Mouse (Mus musculus) gastrocnemius, adult 2 months (tissue): ENCODE data around the gene Slc5a4b. TPM values are rescaled to one million over a fixed set of nuclear protein-coding genes. Genes with fewer than 3 reads are reported as not detected.
"Not testable (repeated sequence)": the region's sequence is repeated elsewhere in the genome, so short reads cannot be mapped to it uniquely, and the experiment has no call there.

ENCODE experiments used
- DNase-seq: peaks from one replicate; pipeline ENCODE4 v3.0.0; 2022
- H3K27ac ChIP-seq: fragments of 200-600 bp; 2 replicates; pipeline ENCODE4 v1.8.1; 2022; ENCODE audit warnings: mild to moderate bottlenecking
- H3K4me3 ChIP-seq: fragments of 200-600 bp; 2 replicates; pipeline ENCODE4 v1.8.1; 2022; ENCODE audit warnings: mild to moderate bottlenecking, moderate library complexity
- CTCF ChIP-seq: fragments of 200-600 bp; IDR thresholded peaks from 2 replicates; pipeline ENCODE4 v1.8.1; 2022; ENCODE audit warnings: antibody characterized with exemption, mild to moderate bottlenecking, moderate library complexity
- intact Hi-C: fragments of 180-260 bp; cut with DNase I; formaldehyde crosslinking; loops from one replicate; pipeline ENCODE4 v1.15.1; 2025
- long read RNA-seq, 2 experiments: library from polyadenylated mRNA; stranded (forward); transcript quantifications; one replicate each; pipeline ENCODE4 v2.0.0; 2021
- total RNA-seq, 2 experiments: library from RNA; stranded (reverse); gene quantifications; 2 replicates each; pipeline ENCODE4 v1.2.3; 2021

Gene Slc5a4b
- total RNA-seq: not detected
- long read RNA-seq, experiment 1: 0 reads
- long read RNA-seq, experiment 2: 0 reads

- DNase-seq: no peak
- Histone ChIP-seq H3K4me3 (no peak within 1 kb of the TSS), H3K27ac (no peak within 1 kb of the TSS)
- no peak for TF ChIP-seq CTCF
- intact Hi-C loops: loop anchor here (10.0 kb wide), 1 partner anchor 116 kb away; no protein-coding TSS in a partner anchor
Measured at GRCm38 (mm10) chr10:76110861-76111260, at the start of gene Slc5a4b. Gene Slc5a4b, minus strand, starts transcription at chr10:76110961.

- intact Hi-C loops: no loop called here
- no peak overlapping the region for H3K27ac ChIP-seq
- H3K4me3 ChIP-seq: no peak overlapping the region
- no peak for DNase-seq
- no peak for TF ChIP-seq CTCF
Measured at GRCm38 (mm10) chr10:76158009-76158408, 47.2 kb upstream of the Slc5a4b start.

GRCm38 (mm10) chr10:76157528-76157927 is 46.8 kb upstream of the Slc5a4b start:
- no peak for TF ChIP-seq CTCF
- intact Hi-C loops: no loop called here
- no peak overlapping the region for H3K27ac ChIP-seq

GRCm38 (mm10) chr10:76155911-76156310 is 45.1 kb upstream of the Slc5a4b start:
- H3K4me3 ChIP-seq: no peak overlapping the region
- no peak for DNase-seq
- intact Hi-C loops: no loop called here
- H3K27ac ChIP-seq: no peak overlapping the region
- TF ChIP-seq CTCF: no peak

More at GRCm38 (mm10) chr10:76157528-76157927, 46.8 kb upstream of the Slc5a4b start:
- DNase-seq: no peak
- H3K4me3 ChIP-seq: no peak overlapping the region

GRCm38 (mm10) chr10:76147278-76147677 is 36.5 kb upstream of the Slc5a4b start, which contains the start of gene Slc5a4a:
Gene Slc5a4a, plus strand, starts transcription at chr10:76147451.
- DNase-seq: no peak
- H3K4me3 ChIP-seq: no peak within 1 kb of the TSS
- intact Hi-C loops: no loop called here
- no peak for TF ChIP-seq CTCF
- no peak within 1 kb of the TSS for H3K27ac ChIP-seq

GRCm38 (mm10) chr10:76146846-76147245 is 36.1 kb upstream of the Slc5a4b start:
- Histone ChIP-seq H3K27ac (no peak overlapping the region), H3K4me3 (no peak overlapping the region)
- no peak for TF ChIP-seq CTCF
- no peak for DNase-seq
- intact Hi-C loops: no loop called here

- TF ChIP-seq CTCF: no peak
- H3K27ac ChIP-seq: no peak overlapping the region
- intact Hi-C loops: no loop called here
- DNase-seq: no peak
- H3K4me3 ChIP-seq: no peak overlapping the region
Measured at GRCm38 (mm10) chr10:76136318-76136717, 25.6 kb upstream of the Slc5a4b start.

- Histone ChIP-seq H3K27ac (no peak overlapping the region), H3K4me3 (no peak overlapping the region)
- intact Hi-C loops: no loop called here
- TF ChIP-seq CTCF: no peak
- DNase-seq: no peak
Measured at GRCm38 (mm10) chr10:76132506-76132905, 21.7 kb upstream of the Slc5a4b start.

- TF ChIP-seq CTCF: no peak
- Histone ChIP-seq H3K27ac (no peak overlapping the region), H3K4me3 (no peak overlapping the region)
- intact Hi-C loops: no loop called here
- no peak for DNase-seq
Measured at GRCm38 (mm10) chr10:76121495-76121894, 10.7 kb upstream of the Slc5a4b start.

- no peak for TF ChIP-seq CTCF
- DNase-seq: no peak
- Histone ChIP-seq H3K27ac (no peak overlapping the region), H3K4me3 (no peak overlapping the region)
- intact Hi-C loops: no loop called here
Measured at GRCm38 (mm10) chr10:76120124-76120711, 9.5 kb upstream of the Slc5a4b start.

GRCm38 (mm10) chr10:76118741-76119140 is 8.0 kb upstream of the Slc5a4b start:
- TF ChIP-seq CTCF: peak; percentile 24
- no peak overlapping the region for H3K4me3 ChIP-seq
- DNase-seq: no peak
- H3K27ac ChIP-seq: no peak overlapping the region
- intact Hi-C loops: loop anchor here (10.0 kb wide), 1 partner anchor 124 kb away; no protein-coding TSS in a partner anchor

GRCm38 (mm10) chr10:76117966-76118365 is 7.2 kb upstream of the Slc5a4b start:
- peak; percentile 63 for DNase-seq
- Histone ChIP-seq H3K27ac (no peak overlapping the region), H3K4me3 (no peak overlapping the region)
- intact Hi-C loops: loop anchor here (10.0 kb wide), 1 partner anchor 123 kb away; no protein-coding TSS in a partner anchor
- TF ChIP-seq CTCF: peak; percentile 70

- DNase-seq: no peak
- no peak overlapping the region for H3K4me3 ChIP-seq
- H3K27ac ChIP-seq: no peak overlapping the region
- TF ChIP-seq CTCF: no peak
- intact Hi-C loops: no loop called here
Measured at GRCm38 (mm10) chr10:76097368-76097767, 13.4 kb downstream of the Slc5a4b start.

- intact Hi-C loops: no loop called here
- no peak overlapping the region for H3K27ac ChIP-seq
- no peak for TF ChIP-seq CTCF
Measured at GRCm38 (mm10) chr10:76096580-76096979, 14.2 kb downstream of the Slc5a4b start.

GRCm38 (mm10) chr10:76077008-76077407 is 33.8 kb downstream of the Slc5a4b start:
- H3K4me3 ChIP-seq, H3K27ac ChIP-seq, DNase-seq, intact Hi-C loops: not testable (repeated sequence)

More at GRCm38 (mm10) chr10:76096580-76096979, 14.2 kb downstream of the Slc5a4b start:
- no peak overlapping the region for H3K4me3 ChIP-seq
- DNase-seq: no peak

- H3K4me3 ChIP-seq, DNase-seq, H3K27ac ChIP-seq, intact Hi-C loops: not testable (repeated sequence)
Measured at GRCm38 (mm10) chr10:76072080-76072479, 38.7 kb downstream of the Slc5a4b start.
